Mouse (Mus musculus) ES-Bruce4 (cell line): ENCODE data around the gene Wdr60.

Experiments used
- CTCF ChIP-seq: IDR thresholded peaks from one replicate; pipeline ENCODE4 v1.8.1; 2011; ENCODE audit warnings: low read depth, low read length
- POLR2A ChIP-seq: IDR thresholded peaks from one replicate; pipeline ENCODE4 v1.8.1; 2011; ENCODE audit warnings: low read length; ENCODE audit not compliant: insufficient read depth

DNA sequence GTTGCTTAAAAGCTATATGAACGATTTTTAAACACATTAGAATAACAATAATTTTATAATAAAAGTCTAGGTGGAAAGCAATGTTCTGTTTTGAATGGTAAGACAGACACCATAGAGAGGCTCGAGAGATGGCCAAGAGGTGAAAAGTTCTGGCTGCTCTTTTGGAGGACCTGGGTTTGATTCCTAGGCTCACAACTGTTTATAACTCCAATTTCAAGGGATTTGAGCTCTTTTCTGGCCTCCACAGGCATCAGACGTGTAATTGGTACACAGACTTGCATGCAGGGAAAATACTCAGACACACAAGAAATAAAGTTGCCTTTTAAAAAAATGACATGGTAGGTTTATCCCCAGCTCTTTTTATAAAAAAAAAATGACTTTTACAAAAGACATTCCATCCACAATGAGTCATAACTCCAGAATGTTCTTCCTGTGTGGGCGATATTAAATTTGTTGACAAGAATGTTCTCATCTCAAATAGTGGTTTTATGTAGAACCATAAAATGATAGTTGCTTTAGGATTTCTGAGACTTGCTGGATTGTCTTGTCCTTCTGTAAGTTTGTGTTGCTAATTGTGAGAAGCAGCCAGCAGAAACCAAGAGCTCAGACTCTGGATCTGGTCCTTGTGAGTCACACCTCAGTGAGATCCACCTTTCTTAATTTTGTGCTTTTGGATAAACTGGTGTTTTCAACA lies 30.9 kb upstream of the Wdr60 start:
- no peak for TF ChIP-seq CTCF
- no peak for TF ChIP-seq POLR2A
